Mouse (Mus musculus): ENCODE measurements around the gene Sept14. TPM values are rescaled to one million over a fixed set of nuclear protein-coding genes. Genes with fewer than 3 reads are reported as not detected.
A peak's percentile ranks its signal among the peaks of the same experiment; 100 is the strongest.
"Not testable (repeated sequence)": the region's sequence is repeated elsewhere in the genome, so short reads cannot be mapped to it uniquely, and the experiment has no call there.

Sept14 gene
- polyA plus RNA-seq, 1 experiment from 2014 or later, result not detected

DNA sequence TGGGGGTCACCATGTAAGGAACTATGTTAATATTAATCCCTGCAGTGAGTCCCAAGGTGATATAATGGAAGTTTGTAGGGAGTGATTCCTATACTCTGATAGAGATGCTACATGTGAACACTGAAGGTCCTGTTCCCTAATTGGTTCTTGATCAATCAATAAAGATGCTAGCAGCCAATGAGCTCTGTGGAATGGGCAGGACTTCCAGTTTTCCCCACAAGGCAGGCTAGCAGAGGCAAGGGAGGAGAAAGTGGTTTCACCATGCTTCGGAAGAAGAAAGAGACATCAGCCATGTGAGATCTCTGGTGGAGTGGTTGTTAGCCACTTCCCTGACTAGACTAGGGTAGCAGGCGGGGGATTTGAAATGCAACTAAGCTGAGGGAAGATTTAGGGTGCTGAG lies 7.8 kb downstream of the Sept14 start:
- no peak overlapping the region for H3K27ac ChIP-seq (ENCODE audit: low read depth, low read length)
- no peak overlapping the region for H3K4me2 ChIP-seq (replicated peaks; ENCODE audit: low read depth, low read length)
- no peaks in the 10 kb centered on the region for H3K36me3 ChIP-seq (ENCODE audit: control insufficient read depth, insufficient read depth, low read length)
- H3K9ac ChIP-seq (ENCODE audit: low read depth, low read length), result no peak overlapping the region
- no peak overlapping the region for H3K4me3 ChIP-seq (ENCODE audit: low read depth, low read length)
- no peak for DNase-seq (ENCODE audit: low spot score)
- no peaks in the 10 kb centered on the region for H3K4me1 ChIP-seq (replicated peaks; ENCODE audit: control insufficient read depth, insufficient read depth, low read length)
- 42% methylated on average over 2 of the region's 2 CpGs for WGBS
- no peaks in the 10 kb centered on the region for H3K9me3 ChIP-seq (ENCODE audit: control insufficient read depth, low read length)
- no peaks in the 10 kb centered on the region for H3K27me3 ChIP-seq (ENCODE audit: control insufficient read depth, insufficient read depth, low read length)
- ATAC-seq (ENCODE audit: low FRiP score), result no peak

GRCm38 (mm10) chr5:129690528-129690927 lies 17.8 kb downstream of the Sept14 start:
- no peaks in the 10 kb centered on the region for H3K36me3 ChIP-seq (ENCODE audit: control insufficient read depth, insufficient read depth, low read length)
- no peak overlapping the region for H3K27ac ChIP-seq (ENCODE audit: low read depth, low read length)
- 78% methylated on average over 3 of the region's 3 CpGs for WGBS
- DNase-seq (ENCODE audit: low spot score) (no peak), ATAC-seq (ENCODE audit: low FRiP score) (no peak)
- H3K27me3 ChIP-seq (ENCODE audit: control insufficient read depth, insufficient read depth, low read length), result no peaks in the 10 kb centered on the region
- no peaks in the 10 kb centered on the region for H3K9me3 ChIP-seq (ENCODE audit: control insufficient read depth, low read length)
- no peaks in the 10 kb centered on the region for H3K4me1 ChIP-seq (replicated peaks; ENCODE audit: control insufficient read depth, insufficient read depth, low read length)
- no peak overlapping the region for H3K4me3 ChIP-seq (ENCODE audit: low read depth, low read length)
- no peak overlapping the region for H3K9ac ChIP-seq (ENCODE audit: low read depth, low read length)
- no peak overlapping the region for H3K4me2 ChIP-seq (replicated peaks; ENCODE audit: low read depth, low read length)

GRCm38 (mm10) chr5:129687621-129688020 lies 20.7 kb downstream of the Sept14 start:
- Histone ChIP-seq H3K9ac (ENCODE audit: low read depth, low read length) (no peak overlapping the region), H3K27ac (ENCODE audit: low read depth, low read length) (no peak overlapping the region), H3K27me3 (ENCODE audit: control insufficient read depth, insufficient read depth, low read length) (no peaks in the 10 kb centered on the region), H3K36me3 (ENCODE audit: control insufficient read depth, insufficient read depth, low read length) (no peaks in the 10 kb centered on the region), H3K4me1 (replicated peaks; ENCODE audit: control insufficient read depth, insufficient read depth, low read length) (no peaks in the 10 kb centered on the region), H3K9me3 (ENCODE audit: control insufficient read depth, low read length) (no peaks in the 10 kb centered on the region), H3K4me2 (replicated peaks; ENCODE audit: low read depth, low read length) (no peak overlapping the region), H3K4me3 (ENCODE audit: low read depth, low read length) (no peak overlapping the region)
- ATAC-seq (ENCODE audit: low FRiP score) (no peak), DNase-seq (ENCODE audit: low spot score) (no peak)
- WGBS, result 88% methylated on average over 7 of the region's 7 CpGs

- ATAC-seq (ENCODE audit: low FRiP score); DNase-seq (ENCODE audit: low spot score); H3K4me2 ChIP-seq (replicated peaks; ENCODE audit: low read depth, low read length); H3K4me1 ChIP-seq (replicated peaks; ENCODE audit: control insufficient read depth, insufficient read depth, low read length); H3K27me3 ChIP-seq (ENCODE audit: control insufficient read depth, insufficient read depth, low read length); H3K4me3 ChIP-seq (ENCODE audit: low read depth, low read length); H3K27ac ChIP-seq (ENCODE audit: low read depth, low read length); H3K9me3 ChIP-seq (ENCODE audit: control insufficient read depth, low read length); H3K9ac ChIP-seq (ENCODE audit: low read depth, low read length); H3K36me3 ChIP-seq (ENCODE audit: control insufficient read depth, insufficient read depth, low read length): not testable (repeated sequence)
- WGBS, result 92% methylated on average over 5 of the region's 5 CpGs
Measured at GRCm38 (mm10) chr5:129685141-129685540, 23.2 kb downstream of the Sept14 start.

GRCm38 (mm10) chr5:129670036-129670458 lies 38.3 kb downstream of the Sept14 start, which contains the start of gene Zfp11:
Gene Zfp11 (minus strand): TSS chr5:129670099.
- no peaks in the 10 kb centered on the region for H3K36me3 ChIP-seq (ENCODE audit: control insufficient read depth, insufficient read depth, low read length)
- peak within 1 kb of the TSS; percentile 83 for H3K4me3 ChIP-seq (ENCODE audit: low read depth, low read length)
- H3K27ac ChIP-seq (ENCODE audit: low read depth, low read length), result no peak within 1 kb of the TSS
- H3K4me1 ChIP-seq (replicated peaks; ENCODE audit: control insufficient read depth, insufficient read depth, low read length), result no peaks in the 10 kb centered on the region; the same call in 1 of the 2 replicates
- peak within 1 kb of the TSS; percentile 76 for H3K4me2 ChIP-seq (replicated peaks; ENCODE audit: low read depth, low read length)
- DNase-seq (ENCODE audit: low spot score) (peak; percentile 86), ATAC-seq (ENCODE audit: low FRiP score) (peak; percentile 59; the same call in 1 of the 2 replicates)
- 2% methylated on average over 23 of the region's 23 CpGs for WGBS
- H3K27me3 ChIP-seq (ENCODE audit: control insufficient read depth, insufficient read depth, low read length), result no peaks in the 10 kb centered on the region
- H3K9me3 ChIP-seq (ENCODE audit: control insufficient read depth, low read length), result no peaks in the 10 kb centered on the region
- H3K9ac ChIP-seq (ENCODE audit: low read depth, low read length), result peak within 1 kb of the TSS; percentile 95

DNA sequence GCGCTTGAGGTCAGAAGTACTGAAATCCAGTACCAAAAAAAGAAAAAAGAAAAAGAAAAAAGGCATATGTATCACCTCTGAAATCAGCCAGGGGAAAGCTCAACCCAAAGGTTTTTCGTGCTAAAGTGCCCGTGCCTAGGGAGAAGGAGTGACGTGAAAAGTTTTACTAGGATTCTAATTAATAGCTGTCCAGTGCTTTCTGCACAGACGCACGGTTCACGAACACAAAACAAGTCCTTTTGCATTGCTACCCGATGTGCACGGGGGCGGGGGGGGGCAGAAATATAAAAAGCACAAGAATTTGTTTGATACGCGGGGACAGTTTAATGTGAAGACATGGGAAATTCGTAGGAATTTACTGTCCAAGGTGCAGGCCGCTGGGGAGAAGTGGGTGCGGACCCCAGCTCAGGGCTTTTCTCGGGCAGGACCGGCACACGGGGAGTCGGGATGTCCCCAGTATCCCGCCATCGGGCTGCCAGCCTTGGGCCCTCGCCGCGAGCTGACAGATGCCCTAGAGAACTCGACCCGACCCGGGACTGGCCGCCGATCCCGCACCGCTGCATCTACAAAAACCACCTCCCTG lies 38.8 kb downstream of the Sept14 start:
- H3K27ac ChIP-seq (ENCODE audit: low read depth, low read length), result no peak overlapping the region
- no peaks in the 10 kb centered on the region for H3K27me3 ChIP-seq (ENCODE audit: control insufficient read depth, insufficient read depth, low read length)

DNA sequence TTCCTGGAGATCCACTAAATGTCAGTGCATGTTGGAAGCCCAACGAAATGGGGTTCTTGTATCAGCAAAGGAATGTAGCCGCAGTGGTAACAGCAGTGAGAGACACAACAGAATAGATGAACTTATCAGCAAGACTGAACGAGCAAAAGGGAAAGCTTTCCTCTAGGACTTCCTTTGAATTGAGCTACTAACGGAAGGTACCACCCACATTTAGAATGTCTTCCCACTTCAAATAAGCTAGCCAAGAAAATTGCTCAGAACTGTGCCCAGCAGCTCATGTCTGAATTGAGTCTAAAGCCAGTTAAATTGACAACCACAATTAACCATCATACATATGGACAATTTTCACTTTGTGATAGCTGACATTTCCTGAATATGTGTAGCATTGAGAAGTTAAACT lies 40.5 kb downstream of the Sept14 start:
- Histone ChIP-seq H3K4me2 (replicated peaks; ENCODE audit: low read depth, low read length) (no peak overlapping the region), H3K27ac (ENCODE audit: low read depth, low read length) (no peak overlapping the region), H3K9ac (ENCODE audit: low read depth, low read length) (no peak overlapping the region), H3K9me3 (ENCODE audit: control insufficient read depth, low read length) (no peaks in the 10 kb centered on the region), H3K4me3 (ENCODE audit: low read depth, low read length) (no peak overlapping the region), H3K27me3 (ENCODE audit: control insufficient read depth, insufficient read depth, low read length) (no peaks in the 10 kb centered on the region), H3K36me3 (ENCODE audit: control insufficient read depth, insufficient read depth, low read length) (no peaks in the 10 kb centered on the region), H3K4me1 (replicated peaks; ENCODE audit: control insufficient read depth, insufficient read depth, low read length) (no peaks in the 10 kb centered on the region; the same call in 1 of the 2 replicates)
- DNase-seq (ENCODE audit: low spot score), result no peak
- no peak for ATAC-seq (ENCODE audit: low FRiP score)
- whole genome bisulfite sequencing, result 95% methylated on average over 4 of the region's 4 CpGs

More for the DNA sequence above, 38.8 kb downstream of the Sept14 start:
- no peaks in the 10 kb centered on the region; the same call in 1 of the 2 replicates for H3K4me1 ChIP-seq (replicated peaks; ENCODE audit: control insufficient read depth, insufficient read depth, low read length)
- peak overlapping the region; percentile 83 for H3K4me3 ChIP-seq (ENCODE audit: low read depth, low read length)
- DNase-seq (ENCODE audit: low spot score) (peak; percentile 2), ATAC-seq (ENCODE audit: low FRiP score) (peak; percentile 51; the same call in 1 of the 2 replicates)
- peak overlapping the region; percentile 95 for H3K9ac ChIP-seq (ENCODE audit: low read depth, low read length)
- no peaks in the 10 kb centered on the region for H3K36me3 ChIP-seq (ENCODE audit: control insufficient read depth, insufficient read depth, low read length)
- peak overlapping the region; percentile 76 for H3K4me2 ChIP-seq (replicated peaks; ENCODE audit: low read depth, low read length)
- 1% methylated on average over 31 of the region's 31 CpGs for WGBS
- H3K9me3 ChIP-seq (ENCODE audit: control insufficient read depth, low read length), result no peaks in the 10 kb centered on the region

DNA sequence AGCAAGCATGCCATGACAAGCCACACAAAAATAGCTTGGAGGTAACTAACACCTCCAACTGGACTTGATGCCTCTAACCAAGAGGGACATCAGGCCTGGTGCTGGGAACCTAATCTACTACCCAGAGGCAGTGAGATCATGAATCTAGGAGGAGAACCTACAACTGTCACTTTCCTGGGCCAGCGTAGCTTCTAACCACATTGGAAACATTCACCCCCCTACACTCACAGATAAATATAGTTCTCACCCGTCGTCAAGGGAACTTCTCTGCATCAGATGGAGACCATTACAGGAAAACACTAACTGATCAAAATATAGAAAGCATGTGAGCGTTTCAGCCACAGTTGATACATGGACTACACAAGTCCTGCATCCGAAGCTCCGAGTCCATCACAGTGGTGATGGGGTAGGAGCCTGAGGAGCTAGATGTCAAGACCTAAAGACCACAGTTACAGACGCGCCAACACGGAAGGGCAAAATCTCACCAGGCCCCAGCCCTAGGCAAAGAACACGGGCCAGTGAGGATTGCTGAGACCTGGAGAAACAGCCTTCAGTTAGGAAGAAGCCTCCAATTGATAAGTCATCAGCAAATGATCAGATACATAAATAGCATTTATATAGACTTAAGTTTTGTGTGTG lies 41.9 kb downstream of the Sept14 start:
- no peak for ATAC-seq (ENCODE audit: low FRiP score)

GRCm38 (mm10) chr5:129664090-129664489 lies 44.2 kb downstream of the Sept14 start:
- H3K4me2 ChIP-seq (replicated peaks; ENCODE audit: low read depth, low read length), result no peak overlapping the region
- H3K9ac ChIP-seq (ENCODE audit: low read depth, low read length), result no peak overlapping the region
- no peak for ATAC-seq (ENCODE audit: low FRiP score)
- DNase-seq (ENCODE audit: low spot score), result no peak
- H3K27ac ChIP-seq (ENCODE audit: low read depth, low read length), result no peak overlapping the region
- H3K4me3 ChIP-seq (ENCODE audit: low read depth, low read length), result no peak overlapping the region
- H3K36me3 ChIP-seq (ENCODE audit: control insufficient read depth, insufficient read depth, low read length), result no peaks in the 10 kb centered on the region
- WGBS, result 94% methylated on average over 5 of the region's 5 CpGs
- H3K4me1 ChIP-seq (replicated peaks; ENCODE audit: control insufficient read depth, insufficient read depth, low read length), result no peaks in the 10 kb centered on the region; the same call in 1 of the 2 replicates
- no peaks in the 10 kb centered on the region for H3K9me3 ChIP-seq (ENCODE audit: control insufficient read depth, low read length)
- H3K27me3 ChIP-seq (ENCODE audit: control insufficient read depth, insufficient read depth, low read length), result no peaks in the 10 kb centered on the region

More for the DNA sequence above, 41.9 kb downstream of the Sept14 start:
- Histone ChIP-seq H3K36me3 (ENCODE audit: control insufficient read depth, insufficient read depth, low read length) (no peaks in the 10 kb centered on the region), H3K4me2 (replicated peaks; ENCODE audit: low read depth, low read length) (no peak overlapping the region), H3K9ac (ENCODE audit: low read depth, low read length) (no peak overlapping the region), H3K27ac (ENCODE audit: low read depth, low read length) (no peak overlapping the region), H3K27me3 (ENCODE audit: control insufficient read depth, insufficient read depth, low read length) (no peaks in the 10 kb centered on the region), H3K9me3 (ENCODE audit: control insufficient read depth, low read length) (no peaks in the 10 kb centered on the region), H3K4me3 (ENCODE audit: low read depth, low read length) (no peak overlapping the region), H3K4me1 (replicated peaks; ENCODE audit: control insufficient read depth, insufficient read depth, low read length) (no peaks in the 10 kb centered on the region; the same call in 1 of the 2 replicates)
- 93% methylated on average over 10 of the region's 10 CpGs for WGBS
- no peak for DNase-seq (ENCODE audit: low spot score)

Data from hindbrain, embryonic 11.5 days (tissue).